Mouse (Mus musculus): Measurements from ENCODE around the gene She. TPM values are rescaled to one million over a fixed set of nuclear protein-coding genes. Genes with fewer than 3 reads are reported as not detected.

Gene She
- polyA plus RNA-seq, 1 experiment, result not detected

DNA sequence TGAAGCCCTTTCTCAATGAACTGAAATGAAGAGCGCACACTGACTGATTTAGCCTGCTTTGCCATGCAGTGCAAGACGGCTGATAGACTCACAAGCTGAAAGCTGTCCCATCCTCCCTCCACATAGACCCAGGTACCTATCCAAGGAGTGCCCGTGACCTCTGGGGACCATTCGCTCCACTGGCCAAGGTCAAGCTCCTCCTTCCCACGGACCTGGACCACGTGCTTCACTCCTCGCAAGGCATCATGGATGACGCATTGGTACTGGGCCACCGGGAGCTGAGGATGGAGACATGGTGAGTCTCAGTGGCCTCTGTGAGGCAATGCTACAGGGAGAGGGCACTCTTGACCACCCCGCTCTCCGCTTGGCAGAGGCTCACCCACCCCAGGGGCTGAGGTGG is 54.6 kb downstream of the She start:
- Histone ChIP-seq H3K79me2 (ENCODE audit: control insufficient read depth, insufficient read depth) (no peaks in the 10 kb centered on the region), H3K36me3 (ENCODE audit: control insufficient read depth, insufficient read depth) (no peaks in the 10 kb centered on the region), H3K27me3 (ENCODE audit: control insufficient read depth, insufficient read depth, insufficient read length) (no peaks in the 10 kb centered on the region), H3K79me3 (ENCODE audit: low read depth) (no peaks in the 10 kb centered on the region), H3K4me3 (ENCODE audit: insufficient read depth, poor library complexity, severe bottlenecking) (no peak overlapping the region), H3ac (ENCODE audit: control insufficient read depth, insufficient read length, low read depth) (no peak overlapping the region)
- TF ChIP-seq USF1 (IDR thresholded peaks at IDR 0.05; ENCODE audit: low read depth), result no peak
- no peak for TF ChIP-seq FOSL1 (IDR thresholded peaks at IDR 0.05; ENCODE audit: insufficient read depth, low read length, poor library complexity, severe bottlenecking)
- no peak for TF ChIP-seq MAX (IDR thresholded peaks at IDR 0.05)
- no peak for TF ChIP-seq CTCF (IDR thresholded peaks at IDR 0.05; ENCODE audit: control insufficient read depth, insufficient read depth, insufficient read length)
- TF ChIP-seq CEBPB (IDR thresholded peaks at IDR 0.05; ENCODE audit: low read depth), result no peak
- no peak for TF ChIP-seq MYOD1 (IDR thresholded peaks at IDR 0.05; ENCODE audit: control insufficient read depth, insufficient read length, low read depth)

DNA sequence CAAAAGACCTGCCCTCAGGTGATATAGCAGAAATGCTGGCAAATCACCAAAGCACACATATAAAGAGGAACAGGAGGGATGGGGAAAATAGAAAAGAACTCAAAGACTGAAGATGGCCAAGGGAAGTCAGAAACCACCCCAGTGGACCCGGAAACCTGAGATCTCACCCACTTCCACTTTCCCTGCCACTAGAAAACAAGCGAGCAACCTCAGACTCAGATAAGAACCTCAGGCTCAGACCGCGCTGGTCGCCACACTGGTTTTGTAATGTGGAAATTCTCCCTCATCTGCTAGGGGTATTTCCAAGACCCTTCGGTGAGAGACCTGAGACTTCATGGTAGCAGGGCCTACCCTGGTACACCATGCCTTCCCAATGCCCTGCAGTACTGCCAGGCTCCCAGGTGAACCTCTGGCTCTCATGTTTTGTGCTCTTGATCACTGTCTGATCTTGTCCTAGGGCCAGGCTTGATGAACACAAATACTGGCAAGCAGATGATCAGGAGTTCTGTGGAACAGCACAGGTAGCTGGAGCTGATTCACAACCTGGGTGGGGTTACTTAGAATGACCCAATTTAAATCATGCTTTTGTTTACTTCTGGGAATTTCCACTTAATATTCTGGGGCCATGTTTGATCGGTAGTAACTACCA is 56.5 kb downstream of the She start:
- Histone ChIP-seq H3K27me3 (ENCODE audit: control insufficient read depth, insufficient read depth, insufficient read length) (no peaks in the 10 kb centered on the region), H3K79me3 (ENCODE audit: low read depth) (no peaks in the 10 kb centered on the region)

DNA sequence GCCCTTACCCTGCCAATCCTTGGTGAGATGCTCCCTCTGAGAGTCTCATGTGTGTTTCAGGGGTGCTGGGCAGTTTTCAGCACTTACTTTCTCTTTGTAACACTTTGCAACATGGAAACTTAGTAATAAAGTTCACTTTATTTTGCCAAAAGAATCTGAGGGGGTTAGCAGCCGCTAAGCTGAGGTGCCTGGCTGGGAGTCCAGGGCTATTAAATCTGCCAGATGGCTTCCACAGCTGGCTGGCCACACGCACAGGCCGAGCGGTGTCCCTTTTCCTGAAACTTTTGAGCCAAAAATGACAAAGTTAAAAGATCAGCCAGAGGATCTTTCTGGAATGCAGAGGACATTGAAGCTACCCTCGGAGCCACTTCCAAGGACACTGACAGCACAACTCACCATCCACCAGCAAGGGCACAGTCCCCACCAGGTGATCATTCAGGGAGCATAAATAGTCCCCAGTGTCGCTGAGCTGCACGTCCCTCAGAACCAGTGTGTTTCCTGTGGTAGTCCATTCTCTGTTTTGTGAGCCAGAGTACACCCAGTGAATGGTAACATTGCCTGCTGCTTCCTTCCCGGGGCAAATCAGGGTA is 58.8 kb downstream of the She start:
- no peaks in the 10 kb centered on the region for H3K36me3 ChIP-seq (ENCODE audit: control insufficient read depth, insufficient read depth)
- H3K27me3 ChIP-seq (ENCODE audit: control insufficient read depth, insufficient read depth, insufficient read length), result no peaks in the 10 kb centered on the region
- no peaks in the 10 kb centered on the region for H3K79me3 ChIP-seq (ENCODE audit: low read depth)
- H3K79me2 ChIP-seq (ENCODE audit: control insufficient read depth, insufficient read depth), result peaks cover 8% of the 10 kb centered on the region
- no peak for TF ChIP-seq CTCF (IDR thresholded peaks at IDR 0.05; ENCODE audit: control insufficient read depth, insufficient read depth, insufficient read length)
- no peak for TF ChIP-seq MAX (IDR thresholded peaks at IDR 0.05)
- no peak for TF ChIP-seq USF1 (IDR thresholded peaks at IDR 0.05; ENCODE audit: low read depth)
- no peak for TF ChIP-seq MYOG (IDR thresholded peaks at IDR 0.05; ENCODE audit: control insufficient read depth, extremely low read depth, insufficient read length)
- TF ChIP-seq MYOD1 (IDR thresholded peaks at IDR 0.05; ENCODE audit: control insufficient read depth, insufficient read length, low read depth), result no peak
- TF ChIP-seq FOSL1 (IDR thresholded peaks at IDR 0.05; ENCODE audit: insufficient read depth, low read length, poor library complexity, severe bottlenecking), result no peak
- TF ChIP-seq CEBPB (IDR thresholded peaks at IDR 0.05; ENCODE audit: low read depth), result no peak
- no peak overlapping the region for H3K4me3 ChIP-seq (ENCODE audit: insufficient read depth, poor library complexity, severe bottlenecking)
- no peak overlapping the region for H3ac ChIP-seq (ENCODE audit: control insufficient read depth, insufficient read length, low read depth)

More for the DNA sequence above, 56.5 kb downstream of the She start:
- no peaks in the 10 kb centered on the region for H3K79me2 ChIP-seq (ENCODE audit: control insufficient read depth, insufficient read depth)
- H3K4me3 ChIP-seq (ENCODE audit: insufficient read depth, poor library complexity, severe bottlenecking), result no peak overlapping the region
- TF ChIP-seq MYOD1 (IDR thresholded peaks at IDR 0.05; ENCODE audit: control insufficient read depth, insufficient read length, low read depth), result no peak
- no peak for TF ChIP-seq USF1 (IDR thresholded peaks at IDR 0.05; ENCODE audit: low read depth)
- TF ChIP-seq FOSL1 (IDR thresholded peaks at IDR 0.05; ENCODE audit: insufficient read depth, low read length, poor library complexity, severe bottlenecking), result no peak
- no peak for TF ChIP-seq CEBPB (IDR thresholded peaks at IDR 0.05; ENCODE audit: low read depth)
- TF ChIP-seq MAX (IDR thresholded peaks at IDR 0.05), result no peak
- TF ChIP-seq CTCF (IDR thresholded peaks at IDR 0.05; ENCODE audit: control insufficient read depth, insufficient read depth, insufficient read length), result no peak
- no peak for TF ChIP-seq MYOG (IDR thresholded peaks at IDR 0.05; ENCODE audit: control insufficient read depth, extremely low read depth, insufficient read length)
- H3ac ChIP-seq (ENCODE audit: control insufficient read depth, insufficient read length, low read depth), result no peak overlapping the region
- no peaks in the 10 kb centered on the region for H3K36me3 ChIP-seq (ENCODE audit: control insufficient read depth, insufficient read depth)

DNA sequence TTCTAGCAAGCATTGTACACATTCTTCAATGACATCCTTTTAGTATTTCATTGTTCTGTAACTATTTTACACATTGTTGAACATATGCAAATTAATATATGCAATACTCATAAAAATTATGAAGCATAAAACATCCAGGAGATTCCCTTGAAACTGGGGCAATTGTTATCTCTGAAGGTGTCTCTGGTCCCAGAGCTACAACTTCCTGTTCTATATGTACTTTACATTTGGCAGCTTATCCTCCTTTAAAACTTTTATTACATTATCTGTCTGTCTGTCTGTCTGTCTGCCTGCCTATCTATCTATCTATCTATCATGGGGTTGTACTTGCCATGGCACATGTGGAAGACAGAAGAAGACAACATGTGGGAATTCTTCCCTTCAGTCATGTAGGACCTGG is 60.5 kb downstream of the She start:
- H3K36me3 ChIP-seq (ENCODE audit: control insufficient read depth, insufficient read depth), result no peaks in the 10 kb centered on the region
- no peak overlapping the region for H3K4me3 ChIP-seq (ENCODE audit: insufficient read depth, poor library complexity, severe bottlenecking)
- no peak overlapping the region for H3ac ChIP-seq (ENCODE audit: control insufficient read depth, insufficient read length, low read depth)
- TF ChIP-seq CEBPB (IDR thresholded peaks at IDR 0.05; ENCODE audit: low read depth) (no peak), CTCF (IDR thresholded peaks at IDR 0.05; ENCODE audit: control insufficient read depth, insufficient read depth, insufficient read length) (no peak), MYOG (IDR thresholded peaks at IDR 0.05; ENCODE audit: control insufficient read depth, extremely low read depth, insufficient read length) (no peak), MYOD1 (IDR thresholded peaks at IDR 0.05; ENCODE audit: control insufficient read depth, insufficient read length, low read depth) (no peak), USF1 (IDR thresholded peaks at IDR 0.05; ENCODE audit: low read depth) (no peak), FOSL1 (IDR thresholded peaks at IDR 0.05; ENCODE audit: insufficient read depth, low read length, poor library complexity, severe bottlenecking) (no peak), MAX (IDR thresholded peaks at IDR 0.05) (no peak)
- no peaks in the 10 kb centered on the region for H3K27me3 ChIP-seq (ENCODE audit: control insufficient read depth, insufficient read depth, insufficient read length)
- no peaks in the 10 kb centered on the region for H3K79me3 ChIP-seq (ENCODE audit: low read depth)
- H3K79me2 ChIP-seq (ENCODE audit: control insufficient read depth, insufficient read depth), result peaks cover 12% of the 10 kb centered on the region

DNA sequence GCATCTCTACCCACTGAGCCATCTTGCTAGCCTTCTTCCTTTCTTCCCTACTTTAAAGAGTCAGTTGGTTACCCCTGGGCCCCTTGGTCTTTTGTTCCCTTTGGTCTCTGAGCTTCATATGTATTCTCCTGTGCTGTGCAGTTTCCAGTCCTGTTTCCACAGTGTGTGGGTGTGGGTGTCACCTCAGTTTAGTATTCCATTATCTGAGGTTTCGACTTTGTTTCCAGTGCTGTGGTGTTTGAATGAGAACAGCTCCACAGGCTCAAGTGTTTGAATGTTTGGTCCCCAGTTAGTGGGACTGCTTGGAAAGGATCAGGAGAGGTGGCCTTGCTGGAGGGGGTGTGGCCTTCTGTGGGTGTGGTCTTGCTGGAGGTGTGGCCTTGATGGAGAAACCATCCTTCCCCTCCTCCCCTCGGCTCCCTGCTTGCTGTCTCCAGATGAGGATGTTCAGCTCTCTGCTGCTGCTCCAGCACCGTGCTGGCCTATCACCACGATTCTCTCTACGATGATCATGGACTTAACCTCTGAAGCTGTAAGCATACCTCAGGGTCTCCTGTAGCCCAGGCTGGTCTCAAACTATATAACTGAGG is 61.4 kb downstream of the She start:
- Histone ChIP-seq H3K79me3 (ENCODE audit: low read depth) (no peaks in the 10 kb centered on the region), H3K4me3 (ENCODE audit: insufficient read depth, poor library complexity, severe bottlenecking) (no peak overlapping the region), H3K36me3 (ENCODE audit: control insufficient read depth, insufficient read depth) (no peaks in the 10 kb centered on the region), H3K79me2 (ENCODE audit: control insufficient read depth, insufficient read depth) (peaks cover 12% of the 10 kb centered on the region), H3K27me3 (ENCODE audit: control insufficient read depth, insufficient read depth, insufficient read length) (no peaks in the 10 kb centered on the region), H3ac (ENCODE audit: control insufficient read depth, insufficient read length, low read depth) (no peak overlapping the region)
- no peak for TF ChIP-seq MYOG (IDR thresholded peaks at IDR 0.05; ENCODE audit: control insufficient read depth, extremely low read depth, insufficient read length)
- TF ChIP-seq MAX (IDR thresholded peaks at IDR 0.05), result no peak
- no peak for TF ChIP-seq CEBPB (IDR thresholded peaks at IDR 0.05; ENCODE audit: low read depth)
- TF ChIP-seq CTCF (IDR thresholded peaks at IDR 0.05; ENCODE audit: control insufficient read depth, insufficient read depth, insufficient read length), result no peak
- TF ChIP-seq MYOD1 (IDR thresholded peaks at IDR 0.05; ENCODE audit: control insufficient read depth, insufficient read length, low read depth), result no peak
- TF ChIP-seq FOSL1 (IDR thresholded peaks at IDR 0.05; ENCODE audit: insufficient read depth, low read length, poor library complexity, severe bottlenecking), result no peak
- TF ChIP-seq USF1 (IDR thresholded peaks at IDR 0.05; ENCODE audit: low read depth), result no peak

Data from C2C12 (cell line).